Mouse (Mus musculus) spleen, postnatal 4 days (tissue): ENCODE measurements around the gene Ehbp1.

Experiments
- DNase-seq, 2 experiments: peaks; one replicate each; pipeline ENCODE4 v3.0.0; 2022; ENCODE audit warnings: low spot score in 2 of 2

Gene Ehbp1

GRCm38 (mm10) chr11:22000316-22001076, 341.6 kb downstream of the Ehbp1 start:
- peak in 1 of 2 experiments; percentile 65 for DNase-seq

- no peak for DNase-seq
Measured at GRCm38 (mm10) chr11:21999396-22000315, 342.4 kb downstream of the Ehbp1 start.

- no peak for DNase-seq
Measured at GRCm38 (mm10) chr11:21998141-21999047, 343.7 kb downstream of the Ehbp1 start.

- DNase-seq, result no peak
Measured at GRCm38 (mm10) chr11:21997561-21998140, 344.4 kb downstream of the Ehbp1 start.

GRCm38 (mm10) chr11:21996661-21997560, 345.2 kb downstream of the Ehbp1 start:
- peak in 1 of 2 experiments; percentile 62 for DNase-seq

GRCm38 (mm10) chr11:21996325-21996647, 345.8 kb downstream of the Ehbp1 start:
- DNase-seq, result no peak

- DNase-seq, result no peak
Measured at GRCm38 (mm10) chr11:21995534-21996324, 346.4 kb downstream of the Ehbp1 start.

- DNase-seq, result no peak
Measured at GRCm38 (mm10) chr11:21994377-21995370, 347.4 kb downstream of the Ehbp1 start.

GRCm38 (mm10) chr11:21993597-21994376, 348.3 kb downstream of the Ehbp1 start:
- peak in 1 of 2 experiments; percentile 61 for DNase-seq

GRCm38 (mm10) chr11:21992761-21993596, 349.1 kb downstream of the Ehbp1 start:
- peak in 1 of 2 experiments; percentile 62 for DNase-seq

- no peak for DNase-seq
Measured at GRCm38 (mm10) chr11:21988398-21988946, 353.6 kb downstream of the Ehbp1 start.

GRCm38 (mm10) chr11:21985118-21985517, 357.0 kb downstream of the Ehbp1 start:
- DNase-seq, result no peak

GRCm38 (mm10) chr11:21974005-21974531, 368.0 kb downstream of the Ehbp1 start:
- no peak for DNase-seq

GRCm38 (mm10) chr11:21973597-21973996, 368.5 kb downstream of the Ehbp1 start:
- DNase-seq, result no peak

GRCm38 (mm10) chr11:21968922-21969321, 373.2 kb downstream of the Ehbp1 start:
- no peak for DNase-seq
